Mouse (Mus musculus) lung, postnatal 25 days (tissue): Measurements from ENCODE around the gene Camsap1.

ENCODE experiments used
- DNase-seq: peaks from one replicate; pipeline ENCODE4 v3.0.0; 2022; ENCODE audit warnings: low spot score

Camsap1 gene

GRCm38 (mm10) chr2:25882276-25882675 is 100.8 kb downstream of the Camsap1 start:
- no peak for DNase-seq

GRCm38 (mm10) chr2:25879061-25879460 is 104.0 kb downstream of the Camsap1 start:
- DNase-seq: no peak

- no peak for DNase-seq
Observed at GRCm38 (mm10) chr2:25878516-25878915, 104.6 kb downstream of the Camsap1 start.

DNA sequence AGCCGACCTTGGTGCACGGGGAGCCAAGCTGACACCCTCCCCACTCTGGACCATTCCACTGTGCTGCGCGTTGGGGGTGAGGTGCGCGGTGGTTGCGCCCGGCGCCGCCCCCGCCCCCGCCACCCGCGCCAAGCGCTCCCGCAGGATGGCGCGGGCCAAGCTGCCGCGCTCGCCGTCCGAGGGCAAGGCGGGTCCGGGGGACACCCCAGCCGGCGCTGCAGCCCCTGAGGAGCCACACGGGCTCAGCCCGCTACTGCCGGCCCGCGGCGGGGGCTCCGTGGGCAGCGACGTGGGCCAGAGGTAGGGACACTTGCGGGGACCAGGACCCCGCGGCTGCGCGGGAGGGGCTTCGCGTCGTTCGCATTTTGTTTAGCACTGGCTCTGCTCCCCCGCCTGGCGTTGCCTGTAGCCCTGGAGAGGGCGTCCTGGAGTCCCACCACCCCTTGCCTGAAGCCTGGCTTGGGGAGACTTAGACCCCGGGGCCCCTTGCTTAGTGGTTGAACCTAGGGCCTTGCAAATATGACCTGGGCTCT is 105.3 kb downstream of the Camsap1 start:
- no peak for DNase-seq

GRCm38 (mm10) chr2:25877250-25877735 is 105.8 kb downstream of the Camsap1 start:
- no peak for DNase-seq
